Mouse (Mus musculus) liver, adult 2 months (tissue): ENCODE results near the gene Nudt5.

Experiments
- CTCF ChIP-seq: fragments of 200-500 bp; IDR thresholded peaks from 2 replicates; pipeline ENCODE4 v1.5.1; 2011; ENCODE audit warnings: low read depth, low read length, control low read depth
- POLR2A ChIP-seq: fragments of 200-500 bp; IDR thresholded peaks from 2 replicates; pipeline ENCODE4 v1.6.1; 2011; ENCODE audit warnings: low read length, control low read depth; ENCODE audit not compliant: insufficient read depth; ENCODE audit errors: extremely low read depth

GRCm38 (mm10) chr2:5804440-5805045 lies 40.3 kb upstream of the Nudt5 start:
- TF ChIP-seq CTCF (no peak), POLR2A (no peak)
